Mouse (Mus musculus) megakaryocyte-erythroid progenitor cell, adult 5 weeks (primary cell): ENCODE results near the gene Ttc41. TPM values are rescaled to one million over a fixed set of nuclear protein-coding genes. Genes with fewer than 3 reads are reported as not detected.

Source experiments
- polyA plus RNA-seq: library from polyadenylated mRNA; stranded (reverse); fragments of >175 nt; gene quantifications from 2 replicates; pipeline ENCODE4 v1.2.3, GENCODE M21; 2012

Ttc41 gene
- polyA plus RNA-seq: 0.07 and 0.11 TPM in 2 replicates

DNA sequence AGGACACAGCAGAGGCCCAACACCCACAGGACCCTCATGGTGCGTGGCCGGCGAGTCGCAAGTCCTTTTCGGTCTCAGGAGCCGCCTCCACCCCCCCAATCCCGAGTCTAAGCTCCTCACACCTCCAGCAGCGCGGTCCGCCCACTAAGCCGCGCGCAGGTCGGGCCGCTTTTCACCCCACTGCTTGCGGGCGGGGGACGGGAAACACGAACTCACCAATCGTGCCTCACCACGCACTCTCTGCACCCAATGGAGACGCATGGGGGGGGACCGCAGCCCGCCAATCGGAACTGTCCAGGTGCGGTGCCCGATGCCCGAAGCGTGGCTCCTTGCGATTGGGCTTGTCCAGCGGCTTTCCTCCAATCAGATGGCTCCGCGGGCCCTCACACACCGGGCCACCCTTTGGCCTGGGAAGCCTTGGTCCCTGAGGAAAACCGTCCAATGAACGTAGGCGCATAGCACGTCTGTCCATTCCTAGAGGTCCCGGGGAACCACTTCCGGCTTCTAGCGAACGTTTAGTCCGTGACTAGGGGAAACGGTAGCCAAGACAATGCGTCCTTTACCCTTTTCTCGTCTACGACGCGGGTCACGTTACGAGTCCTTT is at the start of gene Ttc41, which contains the start of gene Hsp90b1:
Gene Ttc41, plus strand, starts transcription at position 494 of the 604 bp plus-strand sequence.
Gene Hsp90b1, minus strand, starts transcription at position 192 of the 604 bp plus-strand sequence.

GRCm38 (mm10) chr10:86763672-86764071 is 58.1 kb downstream of the Ttc41 start, which contains the start of gene Gm49358:
Gene Gm49358, plus strand, starts transcription at chr10:86763972.

DNA sequence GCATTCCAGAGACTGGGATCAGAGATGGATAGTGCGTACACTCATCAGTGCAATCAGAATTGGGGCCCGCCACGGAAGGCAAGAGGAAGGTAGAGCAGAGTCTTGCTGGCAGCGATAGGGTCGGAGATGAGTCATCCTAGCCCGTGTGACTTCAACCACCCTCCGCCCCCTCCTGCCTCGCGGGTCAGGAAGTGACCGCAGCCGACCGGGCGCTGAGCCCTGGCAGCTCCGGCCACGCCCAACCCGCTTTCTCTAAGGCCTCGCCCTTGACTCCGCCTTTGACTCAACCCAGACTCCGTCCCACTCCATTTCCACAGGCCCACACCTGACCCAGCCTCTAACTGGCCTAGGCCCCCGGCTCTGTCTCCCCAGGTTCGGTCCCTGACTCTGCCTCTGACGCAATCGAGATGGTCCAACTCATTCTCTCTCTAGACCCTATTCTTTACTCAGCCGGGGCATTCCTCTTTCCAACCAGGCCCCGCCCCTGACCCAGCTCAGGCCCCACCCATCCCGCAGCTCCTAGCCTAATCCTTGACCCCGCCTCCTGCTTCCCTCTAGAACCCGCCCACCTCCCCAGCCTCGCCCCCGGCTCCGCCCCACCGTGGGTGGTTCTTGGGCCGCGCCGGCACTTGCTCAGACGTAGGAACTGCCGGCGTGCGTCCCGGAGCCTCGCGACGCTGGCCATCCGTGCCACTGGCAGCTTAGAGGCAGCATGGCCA is 72.9 kb downstream of the Ttc41 start, which contains the start of gene Nt5dc3:
Gene Nt5dc3, plus strand, starts transcription at position 608 of the 719 bp plus-strand sequence.

Other genes with a start within 250 kb of the Ttc41 start
- 0.40 and 0.83 TPM in 2 replicates for gene Syn3, start 206.9 kb upstream of the Ttc41 start, polyA plus RNA-seq
- 62.1 and 74.5 TPM in 2 replicates for gene Hsp90b1, start 302 bp upstream of the Ttc41 start, polyA plus RNA-seq
- not detected in 2 replicates for gene Gm49358, start 58.2 kb downstream of the Ttc41 start, polyA plus RNA-seq
- 8.0 and 15.8 TPM in 2 replicates for gene Nt5dc3, start 73.2 kb downstream of the Ttc41 start, polyA plus RNA-seq